Mouse (Mus musculus) hindbrain, postnatal 0 days (tissue): Measurements from ENCODE around the gene Tsr1. TPM values are rescaled to one million over a fixed set of nuclear protein-coding genes. Genes with fewer than 3 reads are reported as not detected.

ENCODE experiments used
- ATAC-seq: fragments of 200-750 bp; cut with Nextera tagmentation; 2 replicates; pipeline ENCODE4 v1.8.0; 2017; ENCODE audit warnings: mild to moderate bottlenecking, moderate TSS enrichment, moderate library complexity
- DNase-seq: peaks from one replicate; pipeline ENCODE4 v3.0.0-alpha.2; 2015; ENCODE audit warnings: low spot score
- H3K27ac ChIP-seq: fragments of 300-500 bp; sonication (generic); 2 replicates; pipeline ENCODE4 v1.5.1; 2014; ENCODE audit warnings: mild to moderate bottlenecking
- H3K27me3 ChIP-seq: fragments of 300-500 bp; sonication (generic); 2 replicates; pipeline ENCODE4 v1.6.1; 2014; ENCODE audit warnings: low read length, mixed read lengths; ENCODE audit not compliant: insufficient read depth
- H3K36me3 ChIP-seq: fragments of 300-500 bp; sonication (generic); 2 replicates; pipeline ENCODE4 v1.6.1; 2014; ENCODE audit warnings: low read length, mixed read lengths; ENCODE audit not compliant: insufficient read depth
- H3K4me1 ChIP-seq: fragments of 300-500 bp; sonication (generic); 2 replicates; pipeline ENCODE4 v1.6.1; 2014; ENCODE audit warnings: antibody characterized with exemption, low read length, mixed read lengths; ENCODE audit not compliant: insufficient read depth
- H3K4me2 ChIP-seq: fragments of 300-500 bp; sonication (generic); 2 replicates; pipeline ENCODE4 v1.6.1; 2014; ENCODE audit warnings: low read depth, mild to moderate bottlenecking, low read length, moderate library complexity, mixed read lengths
- H3K4me3 ChIP-seq: fragments of 300-500 bp; sonication (generic); 2 replicates; pipeline ENCODE4 v1.5.1; 2014; ENCODE audit warnings: low read length
- H3K9ac ChIP-seq: fragments of 300-500 bp; sonication (generic); replicated peaks from 2 replicates; pipeline ENCODE4 v1.6.1; 2014; ENCODE audit warnings: mild to moderate bottlenecking, low read length, moderate library complexity, mixed read lengths
- H3K9me3 ChIP-seq: fragments of 300-500 bp; sonication (generic); 2 replicates; pipeline ENCODE4 v1.6.1; 2016; ENCODE audit warnings: low read length, mixed read lengths
- CTCF ChIP-seq: IDR thresholded peaks from 2 replicates; pipeline ENCODE4 v1.5.1; 2016; ENCODE audit warnings: antibody characterized with exemption, control low read depth, low read depth
- WGBS: fragments of 180-500 bp; shearing (Covaris S2); extraction: QIAGEN DNeasy Blood & Tissue Kit; methylation state at CpG from one replicate; pipeline ENCODE4 v1.1.7; 2014; 5-methylcytosine and 5-hydroxymethylcytosine counted together
- microRNA-seq, 2 experiments: library from miRNA; unstranded; fragments of <30 nt; microRNA quantifications; one replicate each; pipeline ENCODE4; 2016
- polyA plus RNA-seq: library from polyadenylated mRNA; unstranded; fragments of >200 nt; fragmentation: Nextera tagmentation; extraction: Ambion mirVana; gene quantifications from 2 replicates; pipeline ENCODE4 v1.2.1, GENCODE M21; 2015
- total RNA-seq: library from RNA; depleted of rRNA; stranded (reverse); fragments of >200 nt; gene quantifications from 2 replicates; pipeline ENCODE4 v1.2.3, GENCODE M21; 2014; rRNA removed

The Tsr1 gene
- total and polyA plus RNA-seq, 2 experiments from 2014 or later = 20.3 to 22.0 TPM

DNA sequence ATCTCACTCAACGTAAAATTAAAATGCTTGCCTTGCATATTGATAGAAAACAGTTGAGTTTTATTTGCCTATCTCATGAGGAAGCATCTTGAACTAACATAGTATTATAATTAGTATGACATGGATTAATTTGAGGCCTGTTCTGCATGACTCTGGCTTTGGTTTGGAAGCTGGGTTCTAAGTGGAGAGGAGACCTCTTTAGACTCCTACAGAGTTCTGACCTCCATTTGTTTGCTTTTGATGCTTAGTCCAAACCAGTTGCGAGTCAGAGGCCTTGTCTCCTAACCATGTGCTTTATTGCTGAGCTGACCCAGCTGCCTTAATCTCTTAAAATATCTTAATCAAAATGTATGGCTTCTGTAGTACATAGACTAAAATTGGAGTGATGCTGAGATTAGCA is 59.7 kb downstream of the Tsr1 start:
- no peak for DNase-seq
- H3K4me3 ChIP-seq = no peak overlapping the region
- no peaks in the 10 kb centered on the region for H3K27me3 ChIP-seq
- H3K4me2 ChIP-seq = no peak overlapping the region
- ATAC-seq = no peak
- no peaks in the 10 kb centered on the region for H3K4me1 ChIP-seq
- no peaks in the 10 kb centered on the region; the same call in 1 of the 2 replicates for H3K36me3 ChIP-seq
- WGBS = 92% methylated on average over 2 of the region's 2 CpGs
- no peak overlapping the region for H3K9ac ChIP-seq
- no peak overlapping the region for H3K27ac ChIP-seq
- no peaks in the 10 kb centered on the region for H3K9me3 ChIP-seq
- TF ChIP-seq CTCF = no peak

Small RNA genes lying within 50 kb of the gene (microRNA-seq; reads per million reads assigned to microRNA genes)
- 0.72 to 2.5 reads per million in 2 experiments for gene Mir6926

Other genes starting within 250 kb of the Tsr1 start
- 87.1 and 132 TPM in 2 replicates for gene Cluh, start 248.6 kb upstream of the Tsr1 start, total RNA-seq
- gene Cluh, start 248.6 kb upstream of the Tsr1 start, polyA plus RNA-seq = 18.7 and 21.3 TPM in 2 replicates
- gene Pafah1b1, start 173.4 kb upstream of the Tsr1 start, total RNA-seq = 181 and 190 TPM in 2 replicates
- gene Pafah1b1, start 173.4 kb upstream of the Tsr1 start, polyA plus RNA-seq = 82.6 and 83.5 TPM in 2 replicates
- gene Mettl16, start 127.2 kb upstream of the Tsr1 start, total RNA-seq = 8.3 and 10.6 TPM in 2 replicates
- gene Mettl16, start 127.2 kb upstream of the Tsr1 start, polyA plus RNA-seq = 26.6 and 27.1 TPM in 2 replicates
- gene Mnt, start 67.2 kb upstream of the Tsr1 start, total RNA-seq = 18.5 and 22.8 TPM in 2 replicates
- gene Mnt, start 67.2 kb upstream of the Tsr1 start, polyA plus RNA-seq = 7.0 and 8.4 TPM in 2 replicates
- gene Sgsm2, start 1.0 kb upstream of the Tsr1 start, total RNA-seq = 49.0 and 59.2 TPM in 2 replicates
- gene Sgsm2, start 1.0 kb upstream of the Tsr1 start, polyA plus RNA-seq = 21.2 and 21.3 TPM in 2 replicates
- gene Smg6, start 27.8 kb downstream of the Tsr1 start, total RNA-seq = 24.9 and 27.8 TPM in 2 replicates
- 9.8 and 10.0 TPM in 2 replicates for gene Smg6, start 27.8 kb downstream of the Tsr1 start, polyA plus RNA-seq
- 31.0 and 41.8 TPM in 2 replicates for gene Srr, start 27.9 kb downstream of the Tsr1 start, total RNA-seq
- gene Srr, start 27.9 kb downstream of the Tsr1 start, polyA plus RNA-seq = 32.9 and 36.4 TPM in 2 replicates